Mouse (Mus musculus): ENCODE data around the gene Olfr107.

Gene Olfr107

DNA sequence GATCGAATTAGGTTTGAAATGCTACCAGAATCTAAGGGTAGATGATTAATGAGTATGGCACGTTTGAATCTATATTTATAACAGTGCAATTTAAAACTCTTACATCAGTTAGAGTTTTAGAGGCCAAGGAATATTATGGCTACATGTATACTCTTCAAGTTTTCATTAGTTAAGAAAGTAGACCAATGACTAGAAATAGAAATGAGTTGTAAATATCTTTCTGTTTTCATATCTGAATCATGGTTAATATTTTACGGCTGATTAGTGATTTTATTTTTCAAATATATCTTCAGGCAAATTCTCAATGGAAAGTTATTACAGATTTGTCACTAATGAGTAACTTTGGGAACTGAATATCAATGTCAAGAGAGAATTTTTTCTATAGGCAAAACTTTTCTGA lies at the start of gene Olfr107:
Olfr107 (plus strand) TSS at position 301 of the 400 bp plus-strand sequence.
- DNase-seq (ENCODE audit: low spot score in 2 of 2), result no peak

DNA sequence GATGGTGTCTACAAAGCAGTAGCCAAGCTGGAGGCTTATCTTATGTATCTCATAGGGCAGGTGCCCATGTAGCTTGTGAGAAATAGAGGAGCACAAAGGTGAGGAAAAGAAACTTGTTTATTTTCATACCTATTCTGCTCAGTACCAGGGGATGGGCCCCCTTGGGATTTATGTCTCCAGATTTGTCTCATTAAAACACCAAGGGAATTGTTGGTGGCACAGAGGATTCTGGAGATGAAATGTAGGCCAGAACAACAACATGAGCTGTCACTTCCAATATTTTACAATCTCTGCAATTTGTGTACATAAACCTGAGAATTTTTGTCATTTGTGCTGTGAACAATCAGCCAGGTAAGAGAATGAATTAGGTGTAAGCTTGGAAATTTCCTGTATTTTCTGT lies 39.7 kb upstream of the Olfr107 start, which contains the start of gene Olfr104-ps:
Olfr104-ps (plus strand) TSS at position 301 of the 400 bp plus-strand sequence.
- no peak for DNase-seq (ENCODE audit: low spot score in 2 of 2)

- no peak for DNase-seq (ENCODE audit: low spot score in 2 of 2)
These were observed 20.3 kb upstream of the Olfr107 start, which contains the start of gene Olfr105-ps for GRCm38 (mm10) chr17:37378733-37379132. Olfr105-ps (plus strand) TSS chr17:37379033.

DNA sequence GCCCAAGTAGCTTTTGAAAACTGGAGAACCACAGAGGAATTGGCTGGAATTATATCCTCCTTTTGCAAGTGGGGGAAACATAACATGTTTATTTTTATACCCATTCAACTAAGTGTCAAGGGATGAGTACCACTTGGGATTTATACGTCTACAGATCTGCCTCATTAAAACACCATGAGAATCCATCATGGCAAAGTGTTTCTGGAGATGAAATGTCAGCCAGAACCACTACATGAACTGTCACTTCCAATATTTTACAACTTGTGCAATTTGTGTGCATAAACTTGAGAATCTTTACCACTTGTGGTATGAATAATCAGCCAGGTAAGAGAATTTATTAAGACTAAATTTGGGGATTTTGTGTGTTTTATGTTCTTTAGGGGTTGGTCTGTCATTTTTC lies 8.9 kb upstream of the Olfr107 start, which contains the start of gene Olfr106-ps:
Olfr106-ps (plus strand) TSS at position 301 of the 400 bp plus-strand sequence.
- no peak for DNase-seq (ENCODE audit: low spot score in 2 of 2)

GRCm38 (mm10) chr17:37413380-37413779 lies 14.4 kb downstream of the Olfr107 start:
- no peak for DNase-seq (ENCODE audit: low spot score in 2 of 2)

DNA sequence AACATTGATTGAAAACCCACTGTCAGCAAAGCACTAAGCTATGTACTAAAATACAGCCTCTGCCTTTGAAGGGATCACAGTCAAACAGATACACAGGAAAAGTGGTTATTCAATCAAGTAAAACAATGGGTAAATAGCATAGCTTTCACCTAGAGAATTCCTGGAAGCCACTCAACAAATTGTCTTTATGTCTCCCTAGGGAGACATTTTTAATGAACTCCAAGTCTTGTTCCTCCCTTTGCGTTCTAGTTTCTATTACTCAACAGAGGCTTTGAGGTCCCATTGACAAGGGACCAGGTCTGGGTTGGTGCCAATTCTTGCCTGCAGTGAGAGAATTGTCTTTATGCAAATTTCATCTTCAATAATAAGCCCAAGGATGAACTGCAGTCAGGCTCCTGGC lies 46.2 kb downstream of the Olfr107 start, which contains the start of gene Olfr108:
Olfr108 (plus strand) TSS at position 301 of the 400 bp plus-strand sequence.
- no peak for DNase-seq (ENCODE audit: low spot score in 2 of 2)

Data from spleen, postnatal 10 days (tissue).